Mouse (Mus musculus) cerebellum, adult 2 months (tissue): ENCODE measurements around the gene Dnajb13.

Source experiments
- CTCF ChIP-seq: fragments of 200-500 bp; IDR thresholded peaks from 2 replicates; pipeline ENCODE4 v1.5.1; 2011; ENCODE audit warnings: low read depth, mild to moderate bottlenecking, control low read depth, low read length, moderate library complexity, borderline replicate concordance; ENCODE audit not compliant: insufficient read depth
- POLR2A ChIP-seq: fragments of 200-500 bp; IDR thresholded peaks from 2 replicates; pipeline ENCODE4 v1.6.1; 2011; ENCODE audit warnings: low read length, control low read depth, borderline replicate concordance; ENCODE audit not compliant: insufficient read depth

DNA sequence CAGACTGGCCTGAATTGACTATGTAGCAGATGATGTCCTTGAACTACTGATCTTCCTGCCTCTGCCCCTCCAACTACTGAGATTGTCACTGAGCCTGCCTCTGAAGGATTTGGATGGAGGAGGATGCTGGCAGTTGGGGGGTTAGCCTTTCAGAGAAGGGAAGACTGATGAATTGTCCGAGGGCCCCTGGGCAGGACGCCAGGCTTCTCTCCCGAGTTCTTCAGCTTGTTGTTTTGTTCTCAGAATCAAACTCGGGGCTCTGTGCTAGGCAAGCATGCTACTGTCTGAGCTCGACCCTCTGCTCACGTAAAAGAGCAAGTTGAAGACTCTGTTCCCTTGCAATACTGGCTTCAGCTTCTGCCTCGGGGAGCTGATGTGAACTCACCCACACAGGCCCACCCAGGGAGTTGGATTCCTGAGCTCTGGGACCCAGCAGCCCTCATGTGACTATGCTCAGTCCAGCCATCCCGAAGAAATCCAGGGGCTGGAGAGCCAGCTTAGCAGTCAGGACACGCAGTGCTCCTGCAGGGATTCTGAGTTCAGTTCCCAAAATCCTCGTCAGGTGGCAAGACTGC, 26.2 kb downstream of the Dnajb13 start:
- TF ChIP-seq CTCF = no peak
- TF ChIP-seq POLR2A = no peak
